Mouse (Mus musculus) stomach, postnatal 0 days (tissue): ENCODE data around the gene Fam114a1.

Source experiments
- CTCF ChIP-seq: IDR thresholded peaks from 2 replicates; pipeline ENCODE4 v1.5.1; 2016; ENCODE audit warnings: antibody characterized with exemption, low read depth, mild to moderate bottlenecking, moderate library complexity
- EP300 ChIP-seq: optimal IDR thresholded peaks from 2 replicates; pipeline ENCODE3; 2016; ENCODE audit warnings: antibody characterized with exemption

GRCm38 (mm10) chr5:65038305-65038704 lies 68.4 kb downstream of the Fam114a1 start:
- TF ChIP-seq CTCF: no peak
- TF ChIP-seq EP300: no peak
